Mouse (Mus musculus): ENCODE results near the gene Psmd11. TPM values are rescaled to one million over a fixed set of nuclear protein-coding genes. Genes with fewer than 3 reads are reported as not detected.

The Psmd11 gene
- polyA plus RNA-seq, 1 experiment from 2014 or later = 293 TPM

- no peak overlapping the region for H3K9ac ChIP-seq
- no peaks in the 10 kb centered on the region for H3K9me3 ChIP-seq
- WGBS = 61% methylated on average over 4 of the region's 4 CpGs
- no peak overlapping the region for H3K4me2 ChIP-seq
- peaks cover 51% of the 10 kb centered on the region for H3K4me1 ChIP-seq (replicated peaks)
- ATAC-seq (ENCODE audit: low FRiP score) = no peak
- no peaks in the 10 kb centered on the region for H3K36me3 ChIP-seq
- no peak overlapping the region for H3K4me3 ChIP-seq
- H3K27me3 ChIP-seq = no peaks in the 10 kb centered on the region
- H3K27ac ChIP-seq = peak overlapping the region; percentile 86
Observed at GRCm38 (mm10) chr11:80499550-80499952, 71.1 kb downstream of the Psmd11 start.

- ATAC-seq (ENCODE audit: low FRiP score) = no peak
- no peaks in the 10 kb centered on the region for H3K36me3 ChIP-seq
- H3K4me3 ChIP-seq = no peak overlapping the region
- 74% methylated on average over 6 of the region's 6 CpGs for WGBS
- H3K27ac ChIP-seq = peak overlapping the region; percentile 99
- no peaks in the 10 kb centered on the region for H3K9me3 ChIP-seq
- H3K4me1 ChIP-seq (replicated peaks) = peaks cover 59% of the 10 kb centered on the region
- H3K4me2 ChIP-seq = peak overlapping the region; percentile 31; the same call in 1 of the 2 replicates
- H3K9ac ChIP-seq = peak overlapping the region; percentile 72
- H3K27me3 ChIP-seq = no peaks in the 10 kb centered on the region
Observed at GRCm38 (mm10) chr11:80503281-80503680, 74.9 kb downstream of the Psmd11 start.

GRCm38 (mm10) chr11:80503726-80504452 is 75.5 kb downstream of the Psmd11 start:
- Histone ChIP-seq H3K27ac (peak overlapping the region; percentile 99), H3K9ac (peak overlapping the region; percentile 72), H3K36me3 (no peaks in the 10 kb centered on the region), H3K27me3 (no peaks in the 10 kb centered on the region), H3K4me3 (no peak overlapping the region; the same call in 1 of the 2 replicates), H3K4me1 (replicated peaks) (peaks cover 58% of the 10 kb centered on the region), H3K9me3 (no peaks in the 10 kb centered on the region), H3K4me2 (peak overlapping the region; percentile 31)
- ATAC-seq (ENCODE audit: low FRiP score) = peak; percentile 93
- WGBS = 11% methylated on average over 13 of the region's 13 CpGs

GRCm38 (mm10) chr11:80504519-80505385 is 76.3 kb downstream of the Psmd11 start:
- H3K36me3 ChIP-seq = no peaks in the 10 kb centered on the region
- H3K4me1 ChIP-seq (replicated peaks) = peaks cover 56% of the 10 kb centered on the region
- 38% methylated on average over 6 of the region's 6 CpGs for WGBS
- H3K9ac ChIP-seq = peak overlapping the region; percentile 72
- peak overlapping the region; percentile 31 for H3K4me2 ChIP-seq
- ATAC-seq (ENCODE audit: low FRiP score) = peak; percentile 44
- H3K27ac ChIP-seq = peak overlapping the region; percentile 99
- H3K27me3 ChIP-seq = no peaks in the 10 kb centered on the region
- H3K4me3 ChIP-seq = no peak overlapping the region; the same call in 1 of the 2 replicates
- no peaks in the 10 kb centered on the region for H3K9me3 ChIP-seq

- WGBS = 84% methylated on average over 3 of the region's 3 CpGs
- ATAC-seq (ENCODE audit: low FRiP score) = no peak
- Histone ChIP-seq H3K9me3 (no peaks in the 10 kb centered on the region), H3K4me3 (no peak overlapping the region), H3K27ac (peak overlapping the region; percentile 99), H3K4me1 (replicated peaks) (peaks cover 51% of the 10 kb centered on the region), H3K36me3 (no peaks in the 10 kb centered on the region), H3K4me2 (no peak overlapping the region), H3K9ac (0 out of 2 replicates have a peak overlapping the region, but pooled peaks have one; percentile 72), H3K27me3 (no peaks in the 10 kb centered on the region)
Observed at GRCm38 (mm10) chr11:80505581-80505980, 77.2 kb downstream of the Psmd11 start.

GRCm38 (mm10) chr11:80506483-80506882 is 78.1 kb downstream of the Psmd11 start:
- Histone ChIP-seq H3K27ac (no peak overlapping the region), H3K9me3 (no peaks in the 10 kb centered on the region), H3K27me3 (no peaks in the 10 kb centered on the region), H3K4me3 (no peak overlapping the region), H3K36me3 (no peaks in the 10 kb centered on the region), H3K4me2 (no peak overlapping the region), H3K9ac (no peak overlapping the region), H3K4me1 (replicated peaks) (peaks cover 47% of the 10 kb centered on the region)
- no peak for ATAC-seq (ENCODE audit: low FRiP score)

GRCm38 (mm10) chr11:80507791-80508190 is 79.4 kb downstream of the Psmd11 start:
- Histone ChIP-seq H3K36me3 (no peaks in the 10 kb centered on the region), H3K4me1 (replicated peaks) (peaks cover 54% of the 10 kb centered on the region), H3K27me3 (no peaks in the 10 kb centered on the region), H3K4me3 (no peak overlapping the region), H3K9ac (no peak overlapping the region), H3K4me2 (no peak overlapping the region), H3K27ac (no peak overlapping the region), H3K9me3 (no peaks in the 10 kb centered on the region)
- 85% methylated on average over 6 of the region's 6 CpGs for WGBS
- no peak for ATAC-seq (ENCODE audit: low FRiP score)

GRCm38 (mm10) chr11:80508361-80509175 is 80.2 kb downstream of the Psmd11 start:
- Histone ChIP-seq H3K27ac (peak overlapping the region; percentile 48), H3K36me3 (no peaks in the 10 kb centered on the region), H3K27me3 (0 out of 2 replicates have a peak, but pooled peaks cover 5% of the 10 kb centered on the region), H3K4me3 (no peak overlapping the region), H3K4me2 (no peak overlapping the region), H3K9ac (peak overlapping the region; percentile 29; the same call in 1 of the 2 replicates), H3K9me3 (no peaks in the 10 kb centered on the region), H3K4me1 (replicated peaks) (peaks cover 51% of the 10 kb centered on the region)
- ATAC-seq (ENCODE audit: low FRiP score) = no peak
- 45% methylated on average over 19 of the region's 19 CpGs for WGBS

GRCm38 (mm10) chr11:80509176-80509506 is 80.7 kb downstream of the Psmd11 start:
- peak overlapping the region; percentile 29; the same call in 1 of the 2 replicates for H3K9ac ChIP-seq
- no peak overlapping the region for H3K4me2 ChIP-seq
- H3K9me3 ChIP-seq = no peaks in the 10 kb centered on the region
- H3K4me1 ChIP-seq (replicated peaks) = peaks cover 51% of the 10 kb centered on the region
- 78% methylated on average over 5 of the region's 5 CpGs for WGBS
- no peak for ATAC-seq (ENCODE audit: low FRiP score)
- no peaks in the 10 kb centered on the region for H3K36me3 ChIP-seq
- 0 out of 2 replicates have a peak, but pooled peaks cover 5% of the 10 kb centered on the region for H3K27me3 ChIP-seq
- peak overlapping the region; percentile 48 for H3K27ac ChIP-seq
- H3K4me3 ChIP-seq = no peak overlapping the region

- no peaks in the 10 kb centered on the region for H3K36me3 ChIP-seq
- H3K9ac ChIP-seq = no peak overlapping the region
- peaks cover 48% of the 10 kb centered on the region for H3K4me1 ChIP-seq (replicated peaks)
- 86% methylated on average over 10 of the region's 10 CpGs for WGBS
- no peak overlapping the region for H3K27ac ChIP-seq
- H3K4me3 ChIP-seq = no peak overlapping the region
- H3K4me2 ChIP-seq = no peak overlapping the region
- H3K9me3 ChIP-seq = no peaks in the 10 kb centered on the region
- ATAC-seq (ENCODE audit: low FRiP score) = no peak
- 0 out of 2 replicates have a peak, but pooled peaks cover 5% of the 10 kb centered on the region for H3K27me3 ChIP-seq
Observed at GRCm38 (mm10) chr11:80510124-80510523, 81.7 kb downstream of the Psmd11 start.

- peaks cover 55% of the 10 kb centered on the region for H3K4me1 ChIP-seq (replicated peaks)
- no peak overlapping the region for H3K27ac ChIP-seq
- no peak for ATAC-seq (ENCODE audit: low FRiP score)
- H3K9ac ChIP-seq = no peak overlapping the region
- 0 out of 2 replicates have a peak, but pooled peaks cover 5% of the 10 kb centered on the region for H3K27me3 ChIP-seq
- H3K4me3 ChIP-seq = no peak overlapping the region
- 75% methylated on average over 19 of the region's 19 CpGs for WGBS
- no peaks in the 10 kb centered on the region for H3K36me3 ChIP-seq
- H3K9me3 ChIP-seq = no peaks in the 10 kb centered on the region
- H3K4me2 ChIP-seq = no peak overlapping the region
Observed at GRCm38 (mm10) chr11:80512313-80513056, 84.1 kb downstream of the Psmd11 start.

Measured in hindbrain, embryonic 13.5 days (tissue).